Mouse (Mus musculus) heart, adult 18-20 months (tissue): ENCODE measurements around the gene Cacna1d. TPM values are rescaled to one million over a fixed set of nuclear protein-coding genes. Genes with fewer than 3 reads are reported as not detected.

Experiments used
- DNase-seq, 2 experiments: peaks; one replicate each; pipeline ENCODE4 v3.0.0; 2021 to 2022; ENCODE audit warnings: mixed read lengths in 1 of 2
- long read RNA-seq, 2 experiments: library from polyadenylated mRNA; stranded (forward); transcript quantifications; one replicate each; pipeline ENCODE4 v2.0.0; 2021
- total RNA-seq, 2 experiments: library from RNA; stranded (reverse); gene quantifications; 2 replicates each; pipeline ENCODE4 v1.2.3; 2021

Gene Cacna1d
- total RNA-seq: 1 to 10 TPM; 1.7 to 2.0 TPM
- long read RNA-seq, experiment 1: 0 reads
- long read RNA-seq, experiment 2: 0 reads

- no peak for DNase-seq
Observed at GRCm38 (mm10) chr14:30491342-30491741, at the start of gene Cacna1d. TSS of gene Cacna1d (minus strand) at chr14:30491455.

DNA sequence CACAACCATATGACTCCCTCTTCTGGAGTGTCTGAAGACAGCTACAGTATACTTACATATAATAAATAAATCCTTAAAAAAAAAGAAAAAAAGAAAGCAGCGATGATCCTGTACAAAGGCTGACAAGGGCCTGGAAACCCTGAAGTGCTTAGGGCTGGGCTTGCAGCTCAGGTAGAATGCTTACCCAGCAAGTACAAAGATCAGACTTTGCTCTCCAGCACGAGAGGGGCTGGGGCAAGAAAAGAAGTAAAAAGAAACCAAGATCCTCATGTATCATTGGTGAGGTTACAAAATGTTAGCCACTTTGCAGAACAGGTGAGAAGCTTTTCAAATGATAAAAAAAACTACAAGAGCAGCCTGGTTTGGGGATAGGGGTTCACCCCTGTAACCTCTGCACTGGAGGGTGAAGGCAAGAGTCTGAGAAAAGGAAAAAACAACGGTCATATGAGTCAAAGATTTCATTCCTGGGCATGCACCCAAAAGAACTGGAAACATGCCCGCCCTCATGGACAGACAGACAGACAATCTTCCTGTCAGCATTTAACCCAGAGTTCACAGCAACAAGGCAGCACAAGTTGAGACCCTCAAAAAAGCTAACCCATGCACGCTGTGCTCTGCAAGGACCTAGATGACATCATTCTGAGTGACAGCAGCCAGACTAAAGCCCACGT lies 42.7 kb upstream of the Cacna1d start:
- no peak for DNase-seq

DNA sequence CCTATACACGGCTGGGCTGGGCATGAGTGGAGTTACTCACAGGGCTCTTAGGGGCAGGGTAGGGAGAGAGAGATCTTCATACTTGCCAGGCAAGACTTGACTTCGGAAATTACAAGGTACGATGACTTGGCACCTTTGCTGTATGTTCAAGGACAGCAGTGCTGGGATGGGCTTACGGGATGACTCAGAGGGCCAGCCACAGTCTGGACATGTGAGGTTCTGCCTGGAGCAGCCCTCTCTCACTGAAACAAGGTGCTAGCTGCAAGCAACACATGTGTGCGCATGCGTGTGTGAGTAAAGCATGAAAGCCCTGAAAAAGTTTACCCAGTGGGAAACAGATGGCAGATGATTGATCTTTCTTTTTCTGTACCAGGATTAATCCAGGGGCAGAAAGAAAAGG lies 40.6 kb upstream of the Cacna1d start:
- DNase-seq: no peak

DNA sequence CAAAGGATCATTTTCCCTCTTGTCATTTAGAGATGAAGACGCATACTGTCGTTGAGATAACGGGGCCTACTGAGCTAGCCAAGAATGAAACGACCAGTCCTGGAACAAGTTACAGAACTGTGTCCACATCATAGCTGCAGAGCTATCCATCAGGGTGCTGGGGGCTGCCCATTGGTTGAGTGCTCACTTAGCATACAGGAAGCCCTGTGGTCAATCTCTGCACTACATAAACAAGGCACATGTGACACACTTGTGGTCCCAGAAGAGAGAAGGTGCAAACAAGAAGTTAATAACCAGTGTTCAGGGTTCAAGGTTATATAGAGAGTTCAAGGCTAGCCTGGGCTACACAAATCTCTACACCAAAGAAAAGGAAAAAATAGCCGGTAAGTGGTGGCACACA lies 40.2 kb upstream of the Cacna1d start:
- DNase-seq: no peak

DNA sequence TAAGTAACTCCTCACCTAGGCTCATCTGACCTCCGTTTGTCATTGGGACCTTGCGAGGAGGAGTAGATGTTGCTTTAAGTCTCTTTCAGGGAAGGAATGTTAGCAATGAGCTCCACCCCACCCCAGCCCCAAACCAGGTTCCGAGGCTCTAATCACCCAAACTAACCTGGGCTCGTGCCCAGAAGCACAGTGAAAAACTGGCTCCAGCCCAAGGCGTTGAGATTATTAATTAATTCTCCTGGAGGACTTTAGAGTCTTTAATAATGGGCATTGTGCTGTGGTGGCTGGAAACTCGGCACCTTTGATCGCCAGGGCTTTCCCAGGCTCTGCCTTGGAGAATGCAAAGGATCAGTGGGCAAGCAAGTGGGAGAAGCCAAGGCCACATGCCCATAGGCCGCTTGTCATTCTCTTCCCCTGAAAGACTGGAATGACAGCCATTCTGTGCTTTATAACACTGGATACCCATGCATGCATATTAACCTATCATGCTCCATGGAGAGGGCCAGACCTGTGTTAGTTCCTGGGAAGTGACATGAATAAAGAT lies 39.5 kb upstream of the Cacna1d start:
- DNase-seq: peak in 1 of 2 experiments; percentile 15

GRCm38 (mm10) chr14:30529454-30529853 lies 38.2 kb upstream of the Cacna1d start:
- DNase-seq: no peak

GRCm38 (mm10) chr14:30528961-30529360 lies 37.7 kb upstream of the Cacna1d start:
- no peak for DNase-seq

DNA sequence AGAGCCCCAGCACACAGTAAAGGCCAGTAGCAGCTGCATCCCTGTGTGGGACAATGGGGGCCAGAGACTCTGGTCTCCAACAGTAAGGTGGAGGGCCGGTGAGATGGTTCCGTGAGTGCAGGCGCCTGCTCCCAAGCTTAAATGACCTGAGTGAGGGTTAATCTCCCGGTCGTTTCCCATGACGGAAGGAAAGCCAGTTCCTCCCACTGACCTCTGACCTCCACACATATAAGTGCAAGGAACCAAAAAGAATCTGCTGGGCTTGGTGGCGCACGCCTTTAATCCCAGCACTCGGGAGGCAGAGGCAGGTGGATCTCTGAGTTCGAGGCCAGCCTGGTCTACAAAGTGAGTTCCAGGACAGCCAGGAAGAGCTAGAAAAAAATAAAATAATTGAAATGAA lies 37.1 kb upstream of the Cacna1d start:
- no peak for DNase-seq

DNA sequence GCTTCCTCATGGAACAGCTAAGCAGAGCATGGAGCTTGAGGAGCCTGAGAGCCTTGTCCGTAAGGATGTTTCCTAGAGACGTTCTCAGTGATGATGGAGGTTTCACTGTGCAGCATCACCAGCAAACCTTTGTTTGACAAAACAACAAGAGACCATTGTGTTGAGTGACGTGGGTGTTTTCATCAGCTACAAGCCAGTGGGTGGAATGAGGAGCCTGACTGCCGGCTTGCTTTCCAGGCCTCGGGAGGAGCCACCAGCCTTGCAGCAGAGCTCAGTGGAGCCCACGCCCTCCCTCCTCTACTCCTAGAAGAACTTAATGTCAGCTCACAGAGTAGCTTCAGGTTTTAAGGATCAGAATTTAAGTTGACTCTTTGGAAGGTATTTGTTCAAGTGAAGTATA lies 32.1 kb upstream of the Cacna1d start:
- no peak for DNase-seq

- DNase-seq: no peak
Observed at GRCm38 (mm10) chr14:30519323-30519722, 28.1 kb upstream of the Cacna1d start.

GRCm38 (mm10) chr14:30515931-30516723 lies 24.9 kb upstream of the Cacna1d start:
- peak in 1 of 2 experiments; percentile 15 for DNase-seq

- DNase-seq: peak in 1 of 2 experiments; percentile 14
Observed at GRCm38 (mm10) chr14:30512896-30513295, 21.6 kb upstream of the Cacna1d start.

- DNase-seq: no peak
Observed at GRCm38 (mm10) chr14:30510214-30510763, 19.0 kb upstream of the Cacna1d start.

DNA sequence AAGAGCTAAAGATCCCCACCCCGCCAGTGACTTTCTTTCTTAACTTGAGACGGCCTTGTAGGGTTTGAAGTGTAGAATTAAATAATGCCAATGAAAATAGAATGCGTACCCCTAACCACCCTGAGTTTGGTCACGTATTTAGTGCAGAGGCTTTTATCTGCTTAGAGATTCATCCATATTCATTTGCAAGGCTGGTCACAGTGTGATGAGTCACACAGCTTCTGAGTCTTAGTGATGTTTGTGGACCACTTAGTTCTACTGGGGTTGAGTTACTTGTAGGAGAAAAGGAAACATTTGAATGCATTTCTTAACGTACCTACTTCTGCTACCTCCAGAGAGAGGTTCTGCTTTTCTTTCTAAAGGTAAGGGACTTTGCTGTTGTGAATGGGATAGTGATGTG lies 13.7 kb upstream of the Cacna1d start:
- no peak for DNase-seq

DNA sequence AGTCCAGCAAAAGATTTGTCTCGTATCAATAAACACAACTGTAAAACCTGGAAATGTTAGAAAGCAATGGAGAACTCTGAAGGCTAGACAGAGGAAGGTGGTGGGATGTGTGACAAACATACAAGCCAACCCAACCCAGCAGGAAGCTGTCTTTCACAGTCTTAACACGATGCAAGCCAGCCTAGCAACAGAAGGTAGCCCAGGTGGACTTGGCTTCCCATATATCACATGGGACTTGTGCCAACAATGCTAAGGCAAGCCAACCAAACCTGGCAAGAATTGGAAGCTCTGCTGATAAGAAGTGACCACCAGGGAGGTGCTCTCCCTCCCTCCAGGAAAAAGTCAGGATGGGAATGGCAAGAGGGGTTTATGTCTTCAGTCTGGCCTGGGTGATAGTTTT lies 6.9 kb upstream of the Cacna1d start:
- no peak for DNase-seq

GRCm38 (mm10) chr14:30494998-30495397 lies 3.7 kb upstream of the Cacna1d start:
- peak in 1 of 2 experiments; percentile 7 for DNase-seq

DNA sequence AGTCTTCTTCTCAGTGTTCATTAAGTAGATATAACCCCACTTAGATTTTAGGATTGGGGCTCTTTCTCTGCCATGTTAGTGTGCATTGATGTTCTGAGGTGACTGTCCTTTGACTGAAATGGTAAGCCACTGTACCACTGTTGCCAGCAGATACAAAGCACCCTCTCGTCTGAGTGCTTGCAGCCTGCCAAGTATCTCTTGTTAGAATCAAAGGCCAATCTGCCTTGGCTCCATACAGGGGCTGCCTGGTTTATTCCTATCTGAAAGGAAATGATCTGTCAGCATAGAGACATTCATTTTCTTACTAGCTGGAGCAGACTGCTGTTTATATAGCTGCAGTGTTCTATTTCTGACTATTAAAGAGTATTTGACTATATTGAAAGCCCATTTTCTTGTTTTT lies 2.0 kb upstream of the Cacna1d start:
- DNase-seq: no peak

GRCm38 (mm10) chr14:30479361-30479948 lies 11.8 kb downstream of the Cacna1d start, which contains the start of gene Dcp1a:
TSS of gene Dcp1a (plus strand) at chr14:30479535.
- peak; percentile 97 for DNase-seq

GRCm38 (mm10) chr14:30474416-30474815 lies 16.8 kb downstream of the Cacna1d start:
- DNase-seq: no peak

DNA sequence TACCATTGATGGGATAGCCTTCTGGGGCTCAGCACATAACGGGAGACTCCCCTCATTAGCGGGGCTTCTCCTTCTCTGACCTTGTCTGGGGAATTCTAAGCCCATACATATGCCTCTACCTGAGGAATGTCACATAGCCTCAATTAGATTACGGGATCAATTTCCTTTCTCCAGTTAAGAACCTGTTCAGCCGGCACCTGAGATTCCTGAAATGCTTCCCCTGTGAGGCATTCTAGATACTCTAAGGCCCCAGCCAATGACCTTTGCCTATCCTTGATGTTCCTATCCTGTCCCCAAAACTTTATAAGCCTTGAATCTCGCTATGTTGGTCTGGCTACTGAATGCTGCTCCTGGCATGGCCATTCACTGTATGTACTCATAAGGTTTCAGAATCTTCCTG lies 17.6 kb downstream of the Cacna1d start:
- no peak for DNase-seq

DNA sequence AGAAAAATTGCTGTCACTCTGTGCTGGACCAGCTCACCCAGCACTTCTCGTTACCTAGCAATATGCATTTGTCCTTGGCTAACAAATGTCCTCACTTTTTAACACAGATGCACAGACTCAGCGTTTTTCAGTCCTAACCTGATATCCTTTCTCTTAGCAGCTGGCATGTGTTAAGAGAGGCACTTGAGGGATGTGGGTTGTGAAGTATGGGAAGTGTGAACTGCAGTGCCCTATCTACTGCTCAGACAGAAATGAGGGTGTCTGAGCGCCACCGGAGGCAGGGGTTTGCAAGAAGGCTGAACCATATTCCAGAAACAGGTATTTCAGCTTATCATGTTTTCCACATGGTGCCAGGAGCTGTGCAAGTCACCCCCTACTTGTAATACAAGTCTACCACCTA lies 27.9 kb downstream of the Cacna1d start:
- no peak for DNase-seq

DNA sequence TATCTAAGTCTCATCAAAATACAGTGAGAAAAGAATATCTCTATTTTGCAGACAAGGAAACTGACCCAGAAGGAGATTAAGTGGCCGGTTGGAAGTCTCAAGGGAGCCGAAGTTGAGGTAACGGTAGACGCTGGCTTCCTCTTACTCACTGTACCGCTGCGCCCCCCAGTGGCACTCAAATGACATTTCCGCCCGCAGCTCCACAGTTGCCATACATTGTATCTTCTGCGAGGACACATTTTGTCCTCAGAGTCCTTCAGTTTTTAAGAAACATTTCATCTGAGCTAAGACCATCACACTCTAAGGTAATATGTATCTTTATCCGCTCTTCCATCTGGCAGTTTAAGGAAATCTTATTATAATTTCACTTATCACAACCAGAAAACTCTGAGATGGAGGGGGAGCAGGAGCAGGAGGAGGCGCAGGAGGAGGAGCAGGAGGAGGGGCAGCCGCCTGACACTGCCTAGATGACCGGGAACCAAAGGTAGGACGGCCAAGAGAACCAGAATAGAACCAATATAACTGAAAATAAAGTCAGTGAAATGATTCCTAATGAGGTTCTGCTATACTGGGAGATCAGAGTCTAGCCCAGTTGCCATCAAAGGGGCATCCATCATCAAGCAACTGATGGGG lies 31.2 kb downstream of the Cacna1d start:
- peak; percentile 80 to 86 for DNase-seq
